Mouse (Mus musculus): ENCODE data around the gene Mrgbp. TPM values are rescaled to one million over a fixed set of nuclear protein-coding genes. Genes with fewer than 3 reads are reported as not detected.

Gene Mrgbp
- polyA plus RNA-seq, 1 experiment from 2014 or later, result 8.8 TPM

- Histone ChIP-seq H3K9me3 (replicated peaks) (no peaks in the 10 kb centered on the region), H3K4me3 (replicated peaks) (peak within 1 kb of the TSS; percentile 98), H3K4me1 (replicated peaks) (peaks cover 24% of the 10 kb centered on the region), H3K27ac (replicated peaks) (peak within 1 kb of the TSS; percentile 84), H3K27me3 (no peaks in the 10 kb centered on the region), H3K9ac (peak within 1 kb of the TSS; percentile 90), H3K4me2 (peak within 1 kb of the TSS; percentile 86), H3K36me3 (replicated peaks) (peaks cover 60% of the 10 kb centered on the region)
- peak; percentile 82 for ATAC-seq (ENCODE audit: insufficient read depth)
- WGBS (ENCODE audit: insufficient replicate concordance), result under 1% methylated on average over 67 of the region's 67 CpGs
These were observed 8.2 kb downstream of the Mrgbp start, which contains the start of gene Ogfr for GRCm38 (mm10) chr2:180589123-180589831. TSS of gene Ogfr (plus strand) at chr2:180589245.

- Histone ChIP-seq H3K4me2 (peak within 1 kb of the TSS; percentile 13; the same call in 1 of the 2 replicates), H3K27ac (replicated peaks) (no peak within 1 kb of the TSS), H3K9ac (no peak within 1 kb of the TSS), H3K4me3 (replicated peaks) (no peak within 1 kb of the TSS), H3K9me3 (replicated peaks) (no peaks in the 10 kb centered on the region), H3K36me3 (replicated peaks) (peaks cover 32% of the 10 kb centered on the region), H3K27me3 (peaks cover 34% of the 10 kb centered on the region), H3K4me1 (replicated peaks) (no peaks in the 10 kb centered on the region)
- ATAC-seq (ENCODE audit: insufficient read depth), result no peak
- WGBS (ENCODE audit: insufficient replicate concordance), result 36% methylated on average over 4 of the region's 4 CpGs
These were observed 16.4 kb downstream of the Mrgbp start, which contains the start of gene Col9a3 for GRCm38 (mm10) chr2:180597490-180597889. TSS of gene Col9a3 (plus strand) at chr2:180597790.

- Histone ChIP-seq H3K36me3 (replicated peaks) (peaks cover 25% of the 10 kb centered on the region), H3K4me2 (peak overlapping the region; percentile 13; the same call in 1 of the 2 replicates), H3K27ac (replicated peaks) (no peak overlapping the region), H3K27me3 (peaks cover 34% of the 10 kb centered on the region), H3K4me3 (replicated peaks) (no peak overlapping the region), H3K4me1 (replicated peaks) (no peaks in the 10 kb centered on the region), H3K9ac (no peak overlapping the region), H3K9me3 (replicated peaks) (no peaks in the 10 kb centered on the region)
- no peak for ATAC-seq (ENCODE audit: insufficient read depth)
- WGBS (ENCODE audit: insufficient replicate concordance), result 8% methylated on average over 41 of the region's 41 CpGs
These were observed 17.1 kb downstream of the Mrgbp start for GRCm38 (mm10) chr2:180598157-180598705.

- Histone ChIP-seq H3K4me1 (replicated peaks) (no peaks in the 10 kb centered on the region), H3K4me2 (no peak overlapping the region), H3K9ac (no peak overlapping the region), H3K27ac (replicated peaks) (no peak overlapping the region), H3K9me3 (replicated peaks) (no peaks in the 10 kb centered on the region), H3K27me3 (peaks cover 34% of the 10 kb centered on the region), H3K4me3 (replicated peaks) (no peak overlapping the region), H3K36me3 (replicated peaks) (peaks cover 1% of the 10 kb centered on the region; the same call in 1 of the 2 replicates)
- no peak for ATAC-seq (ENCODE audit: insufficient read depth)
- 29% methylated on average over 9 of the region's 9 CpGs for WGBS (ENCODE audit: insufficient replicate concordance)
These were observed 19.5 kb downstream of the Mrgbp start for GRCm38 (mm10) chr2:180600569-180601021.

GRCm38 (mm10) chr2:180604781-180605180 is 23.7 kb downstream of the Mrgbp start:
- WGBS (ENCODE audit: insufficient replicate concordance), result 61% methylated on average over 6 of the region's 6 CpGs
- ATAC-seq (ENCODE audit: insufficient read depth), result no peak
- H3K9ac ChIP-seq, result no peak overlapping the region
- no peaks in the 10 kb centered on the region for H3K9me3 ChIP-seq (replicated peaks)
- H3K4me2 ChIP-seq, result no peak overlapping the region
- H3K4me1 ChIP-seq (replicated peaks), result no peaks in the 10 kb centered on the region
- peaks cover 4% of the 10 kb centered on the region for H3K27me3 ChIP-seq
- no peak overlapping the region for H3K27ac ChIP-seq (replicated peaks)
- H3K36me3 ChIP-seq (replicated peaks), result no peaks in the 10 kb centered on the region
- no peak overlapping the region for H3K4me3 ChIP-seq (replicated peaks)

GRCm38 (mm10) chr2:180610283-180610682 is 29.2 kb downstream of the Mrgbp start:
- H3K27me3 ChIP-seq, result no peaks in the 10 kb centered on the region
- H3K27ac ChIP-seq (replicated peaks), result peak overlapping the region; percentile 64
- H3K9ac ChIP-seq, result no peak overlapping the region
- no peak overlapping the region for H3K4me2 ChIP-seq
- WGBS (ENCODE audit: insufficient replicate concordance), result 48% methylated on average over 4 of the region's 4 CpGs
- no peaks in the 10 kb centered on the region for H3K9me3 ChIP-seq (replicated peaks)
- no peak overlapping the region for H3K4me3 ChIP-seq (replicated peaks)
- ATAC-seq (ENCODE audit: insufficient read depth), result peak; percentile 80
- H3K36me3 ChIP-seq (replicated peaks), result no peaks in the 10 kb centered on the region
- H3K4me1 ChIP-seq (replicated peaks), result peaks cover 2% of the 10 kb centered on the region; the same call in 1 of the 2 replicates

GRCm38 (mm10) chr2:180611882-180612281 is 30.8 kb downstream of the Mrgbp start:
- Histone ChIP-seq H3K27me3 (no peaks in the 10 kb centered on the region), H3K9ac (no peak overlapping the region), H3K27ac (replicated peaks) (no peak overlapping the region), H3K4me3 (replicated peaks) (no peak overlapping the region), H3K9me3 (replicated peaks) (no peaks in the 10 kb centered on the region), H3K4me1 (replicated peaks) (peaks cover 2% of the 10 kb centered on the region; the same call in 1 of the 2 replicates), H3K36me3 (replicated peaks) (no peaks in the 10 kb centered on the region), H3K4me2 (no peak overlapping the region)
- WGBS (ENCODE audit: insufficient replicate concordance), result 66% methylated on average over 2 of the region's 2 CpGs
- ATAC-seq (ENCODE audit: insufficient read depth), result no peak

Other genes with a start within 250 kb of the Mrgbp start
- gene Gata5, start 246.6 kb upstream of the Mrgbp start, polyA plus RNA-seq (2015; fragmentation: Nextera tagmentation; extraction: Ambion mirVana), result 0.25 and 0.37 TPM in 2 replicates
- 0.54 and 0.69 TPM in 2 replicates for gene Slco4a1, start 125.1 kb upstream of the Mrgbp start, polyA plus RNA-seq (2015; fragmentation: Nextera tagmentation; extraction: Ambion mirVana)
- 0.06 TPM in 2 replicates for gene Ntsr1, start 81.3 kb upstream of the Mrgbp start, polyA plus RNA-seq (2015; fragmentation: Nextera tagmentation; extraction: Ambion mirVana)
- 25.1 and 27.4 TPM in 2 replicates for gene Ogfr, start 7.9 kb downstream of the Mrgbp start, polyA plus RNA-seq (2015; fragmentation: Nextera tagmentation; extraction: Ambion mirVana)
- 1.4 and 3.5 TPM in 2 replicates for gene Col9a3, start 16.5 kb downstream of the Mrgbp start, polyA plus RNA-seq (2015; fragmentation: Nextera tagmentation; extraction: Ambion mirVana)
- gene Tcfl5, start 61.4 kb downstream of the Mrgbp start, polyA plus RNA-seq (2015; fragmentation: Nextera tagmentation; extraction: Ambion mirVana), result 0.05 TPM in 1 of 2 replicates, not detected in the other
- 11.7 and 13.1 TPM in 2 replicates for gene Dido1, start 128.7 kb downstream of the Mrgbp start, polyA plus RNA-seq (2015; fragmentation: Nextera tagmentation; extraction: Ambion mirVana)
- 117 TPM in 2 replicates for gene Gid8, start 128.8 kb downstream of the Mrgbp start, polyA plus RNA-seq (2015; fragmentation: Nextera tagmentation; extraction: Ambion mirVana)
- gene Slc17a9, start 144.0 kb downstream of the Mrgbp start, polyA plus RNA-seq (2015; fragmentation: Nextera tagmentation; extraction: Ambion mirVana), result 8.1 and 10.0 TPM in 2 replicates
- gene Bhlhe23, start 195.6 kb downstream of the Mrgbp start, polyA plus RNA-seq (2015; fragmentation: Nextera tagmentation; extraction: Ambion mirVana), result not detected in 2 replicates